Mouse (Mus musculus): ENCODE measurements around the gene Trpc4. TPM values are rescaled to one million over a fixed set of nuclear protein-coding genes. Genes with fewer than 3 reads are reported as not detected.

Gene Trpc4
- polyA plus RNA-seq, 1 experiment = not detected

DNA sequence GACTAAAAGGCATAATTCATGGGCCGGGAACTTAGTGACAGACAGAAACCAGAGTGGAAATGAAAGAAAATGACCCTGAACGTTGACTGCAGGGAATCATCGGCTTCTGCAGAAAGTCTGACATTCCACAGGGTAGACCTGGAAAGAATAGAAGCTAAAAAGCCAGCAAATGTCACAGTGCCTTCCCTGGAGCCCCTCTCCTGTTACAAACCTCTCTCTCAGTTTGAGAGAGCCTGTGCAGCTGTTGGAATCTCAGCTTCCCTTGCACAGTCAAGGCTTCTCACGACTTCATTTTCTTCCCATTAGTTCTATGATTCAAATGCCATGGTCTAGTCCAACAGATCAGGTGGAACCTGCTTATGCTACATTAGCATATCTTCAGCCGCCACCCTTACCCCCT is 154.8 kb downstream of the Trpc4 start:
- no peaks in the 10 kb centered on the region for H3K4me1 ChIP-seq (ENCODE audit: control insufficient read depth, insufficient read depth, low read length)
- no peak overlapping the region for H3K27ac ChIP-seq (ENCODE audit: control insufficient read depth, insufficient read depth, low read depth, low read length, poor library complexity)
- H3K4me3 ChIP-seq (replicated peaks; ENCODE audit: control insufficient read depth, low read depth, low read length) = no peak overlapping the region
- TF ChIP-seq CTCF (IDR thresholded peaks at IDR 0.05; ENCODE audit: control insufficient read depth, insufficient read depth, low read length) (no peak), POLR2A (IDR thresholded peaks at IDR 0.05; ENCODE audit: borderline replicate concordance, control insufficient read depth, low read depth, low read length) (no peak)
- 51% methylated on average over 5 of the region's 5 CpGs for WGBS

- Histone ChIP-seq H3K27ac (ENCODE audit: control insufficient read depth, insufficient read depth, low read depth, low read length, poor library complexity) (no peak overlapping the region), H3K4me3 (replicated peaks; ENCODE audit: control insufficient read depth, low read depth, low read length) (no peak overlapping the region), H3K4me1 (ENCODE audit: control insufficient read depth, insufficient read depth, low read length) (no peaks in the 10 kb centered on the region)
- WGBS = 79% methylated on average over 2 of the region's 2 CpGs
- no peak for TF ChIP-seq CTCF (IDR thresholded peaks at IDR 0.05; ENCODE audit: control insufficient read depth, insufficient read depth, low read length)
- no peak for TF ChIP-seq POLR2A (IDR thresholded peaks at IDR 0.05; ENCODE audit: borderline replicate concordance, control insufficient read depth, low read depth, low read length)
Measured at GRCm38 (mm10) chr3:54314055-54314454, 158.2 kb downstream of the Trpc4 start.

- TF ChIP-seq CTCF (IDR thresholded peaks at IDR 0.05; ENCODE audit: control insufficient read depth, insufficient read depth, low read length) (peak; percentile 72), POLR2A (IDR thresholded peaks at IDR 0.05; ENCODE audit: borderline replicate concordance, control insufficient read depth, low read depth, low read length) (no peak)
- no peak overlapping the region for H3K4me3 ChIP-seq (replicated peaks; ENCODE audit: control insufficient read depth, low read depth, low read length)
- H3K27ac ChIP-seq (ENCODE audit: control insufficient read depth, insufficient read depth, low read depth, low read length, poor library complexity) = no peak overlapping the region
- H3K4me1 ChIP-seq (ENCODE audit: control insufficient read depth, insufficient read depth, low read length) = no peaks in the 10 kb centered on the region
- WGBS = 17% methylated on average over 9 of the region's 9 CpGs
Measured at GRCm38 (mm10) chr3:54352891-54353652, 197.2 kb downstream of the Trpc4 start.

DNA sequence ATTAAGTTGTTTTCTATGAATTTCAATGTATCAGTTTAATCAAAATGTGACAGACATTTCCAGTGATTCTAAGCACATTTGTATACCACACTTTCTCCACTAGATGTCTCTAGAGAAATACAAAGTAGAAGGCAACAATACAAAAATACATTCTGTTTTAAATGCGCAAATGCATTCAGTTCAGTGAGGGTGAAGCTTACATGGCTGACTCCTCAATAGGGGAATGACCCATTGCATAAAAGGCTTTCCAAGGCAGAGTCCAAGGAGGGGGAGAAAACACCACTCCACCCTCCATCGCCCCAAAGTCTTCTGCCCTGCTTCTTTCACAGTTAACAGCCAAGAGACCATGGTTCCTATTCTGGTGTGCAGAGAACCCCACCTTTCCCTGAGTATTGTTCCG is 201.7 kb downstream of the Trpc4 start:
- no peak overlapping the region for H3K4me3 ChIP-seq (replicated peaks; ENCODE audit: control insufficient read depth, low read depth, low read length)
- H3K27ac ChIP-seq (ENCODE audit: control insufficient read depth, insufficient read depth, low read depth, low read length, poor library complexity) = no peak overlapping the region
- H3K4me1 ChIP-seq (ENCODE audit: control insufficient read depth, insufficient read depth, low read length) = no peaks in the 10 kb centered on the region
- no peak for TF ChIP-seq POLR2A (IDR thresholded peaks at IDR 0.05; ENCODE audit: borderline replicate concordance, control insufficient read depth, low read depth, low read length)
- TF ChIP-seq CTCF (IDR thresholded peaks at IDR 0.05; ENCODE audit: control insufficient read depth, insufficient read depth, low read length) = no peak
- WGBS = 63% methylated on average over 3 of the region's 3 CpGs

DNA sequence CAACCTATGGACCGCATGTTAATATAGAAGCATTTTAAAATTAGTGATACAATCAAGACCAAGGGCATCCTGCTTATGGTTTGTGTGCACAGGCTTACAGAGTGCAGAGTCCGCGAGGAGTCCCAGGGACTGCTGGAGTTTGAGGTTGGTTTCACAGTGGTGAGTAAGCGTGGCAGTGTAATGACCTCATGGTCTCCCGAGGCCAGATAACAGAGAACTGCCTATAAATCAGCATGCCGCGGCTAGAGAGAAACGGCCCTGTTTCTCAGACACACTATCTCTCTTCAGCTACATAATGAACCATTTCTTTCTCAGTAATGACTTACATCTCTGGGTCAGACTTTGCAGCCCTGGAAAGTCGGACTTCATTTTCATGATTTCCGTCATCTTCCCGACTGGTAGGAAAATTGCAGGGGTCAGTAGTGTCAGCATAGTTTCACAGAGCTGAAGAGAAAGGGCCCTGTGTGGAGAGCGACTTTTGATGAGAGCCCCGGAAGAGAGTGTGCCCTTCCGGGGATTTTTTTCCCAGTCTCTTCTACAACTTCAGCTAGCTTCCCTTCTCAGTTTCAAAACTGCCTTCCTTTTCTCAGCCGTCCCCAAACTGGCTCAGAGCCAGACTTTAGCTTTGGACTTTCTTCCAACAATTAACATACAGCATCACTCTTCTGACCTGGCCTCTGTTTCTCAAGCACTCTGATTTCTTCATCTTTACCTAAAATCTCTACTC is 202.8 kb downstream of the Trpc4 start:
- TF ChIP-seq CTCF (IDR thresholded peaks at IDR 0.05; ENCODE audit: control insufficient read depth, insufficient read depth, low read length) = no peak
- no peak for TF ChIP-seq POLR2A (IDR thresholded peaks at IDR 0.05; ENCODE audit: borderline replicate concordance, control insufficient read depth, low read depth, low read length)
- 24% methylated on average over 15 of the region's 15 CpGs for WGBS
- Histone ChIP-seq H3K4me3 (replicated peaks; ENCODE audit: control insufficient read depth, low read depth, low read length) (no peak overlapping the region), H3K27ac (ENCODE audit: control insufficient read depth, insufficient read depth, low read depth, low read length, poor library complexity) (no peak overlapping the region), H3K4me1 (ENCODE audit: control insufficient read depth, insufficient read depth, low read length) (no peaks in the 10 kb centered on the region)

DNA sequence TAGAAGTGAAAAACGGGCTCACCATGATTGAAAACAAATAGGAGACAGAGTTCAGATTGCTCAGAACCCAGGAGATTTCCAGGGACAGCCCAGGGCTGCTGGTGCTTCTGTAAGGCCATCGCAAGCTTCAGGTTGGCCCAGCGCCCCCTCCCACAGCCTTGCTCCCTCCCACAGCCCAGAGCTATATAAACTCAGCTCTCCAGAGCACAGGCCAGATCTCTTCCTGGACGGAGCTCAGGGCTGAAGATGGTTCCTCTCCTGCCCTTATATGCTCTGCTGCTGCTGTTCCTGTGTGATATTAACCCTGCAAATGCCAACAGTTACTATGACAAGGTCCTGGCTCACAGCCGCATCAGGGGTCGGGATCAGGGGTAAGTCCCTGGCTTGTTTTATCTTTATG is 205.1 kb downstream of the Trpc4 start, which contains the start of gene Postn:
Postn (plus strand) TSS at position 213 of the 400 bp plus-strand sequence.
- H3K4me3 ChIP-seq (replicated peaks; ENCODE audit: control insufficient read depth, low read depth, low read length) = no peak within 1 kb of the TSS

GRCm38 (mm10) chr3:54361656-54362055 is 205.8 kb downstream of the Trpc4 start:
- Histone ChIP-seq H3K4me3 (replicated peaks; ENCODE audit: control insufficient read depth, low read depth, low read length) (no peak overlapping the region), H3K27ac (ENCODE audit: control insufficient read depth, insufficient read depth, low read depth, low read length, poor library complexity) (no peak overlapping the region), H3K4me1 (ENCODE audit: control insufficient read depth, insufficient read depth, low read length) (no peaks in the 10 kb centered on the region)
- no peak for TF ChIP-seq POLR2A (IDR thresholded peaks at IDR 0.05; ENCODE audit: borderline replicate concordance, control insufficient read depth, low read depth, low read length)

More for the DNA sequence above, 205.1 kb downstream of the Trpc4 start, which contains the start of gene Postn:
- H3K4me1 ChIP-seq (ENCODE audit: control insufficient read depth, insufficient read depth, low read length) = no peaks in the 10 kb centered on the region
- TF ChIP-seq CTCF (IDR thresholded peaks at IDR 0.05; ENCODE audit: control insufficient read depth, insufficient read depth, low read length) = no peak
- TF ChIP-seq POLR2A (IDR thresholded peaks at IDR 0.05; ENCODE audit: borderline replicate concordance, control insufficient read depth, low read depth, low read length) = no peak
- H3K27ac ChIP-seq (ENCODE audit: control insufficient read depth, insufficient read depth, low read depth, low read length, poor library complexity) = no peak within 1 kb of the TSS
- 45% methylated on average over 6 of the region's 6 CpGs for WGBS

Other genes starting within 250 kb of the Trpc4 start
- 5.2 and 34.4 TPM in 2 replicates for gene Postn, start 205.1 kb downstream of the Trpc4 start, polyA plus RNA-seq (2011; ENCODE audit: insufficient read depth, insufficient read length, low replicate concordance, missing spikeins)

All from bone marrow, adult 2 months (tissue).